Mouse (Mus musculus) limb, embryonic 14.5 days (tissue): Measurements from ENCODE around the gene Gm5134. TPM values are rescaled to one million over a fixed set of nuclear protein-coding genes. Genes with fewer than 3 reads are reported as not detected.

Source experiments
- ATAC-seq: fragments of 200-750 bp; cut with Nextera tagmentation; 2 replicates; pipeline ENCODE4 v1.8.0; 2017; ENCODE audit warnings: low read depth, moderate number of reproducible peaks, moderate TSS enrichment; ENCODE audit not compliant: low FRiP score
- DNase-seq: peaks from one replicate; pipeline ENCODE4 v3.0.0-alpha.2; 2015; ENCODE audit warnings: low spot score
- H3K27ac ChIP-seq: fragments of 300-500 bp; sonication (generic); replicated peaks from 2 replicates; pipeline ENCODE4 v1.5.1; 2014; ENCODE audit warnings: low read depth, mild to moderate bottlenecking, low read length, moderate library complexity, mixed read lengths
- H3K27me3 ChIP-seq: fragments of 300-500 bp; sonication (generic); 2 replicates; pipeline ENCODE4 v1.6.1; 2014; ENCODE audit warnings: low read length, mixed read lengths; ENCODE audit not compliant: control insufficient read depth, insufficient read depth
- H3K36me3 ChIP-seq: fragments of 300-500 bp; sonication (generic); 2 replicates; pipeline ENCODE4 v1.6.1; 2014; ENCODE audit warnings: mild to moderate bottlenecking, low read length, moderate library complexity, mixed read lengths; ENCODE audit not compliant: control insufficient read depth, insufficient read depth
- H3K4me1 ChIP-seq: fragments of 300-500 bp; sonication (generic); 2 replicates; pipeline ENCODE4 v1.6.1; 2014; ENCODE audit warnings: antibody characterized with exemption, low read length, mixed read lengths; ENCODE audit not compliant: control insufficient read depth, insufficient read depth
- H3K4me2 ChIP-seq: fragments of 300-500 bp; sonication (generic); replicated peaks from 2 replicates; pipeline ENCODE4 v1.6.1; 2014; ENCODE audit warnings: low read depth, mild to moderate bottlenecking, low read length, moderate library complexity; ENCODE audit not compliant: severe bottlenecking
- H3K4me3 ChIP-seq: fragments of 300-500 bp; sonication (generic); replicated peaks from 2 replicates; pipeline ENCODE4 v1.5.1; 2014; ENCODE audit warnings: low read length
- H3K9ac ChIP-seq: fragments of 300-500 bp; sonication (generic); 2 replicates; pipeline ENCODE4 v1.6.1; 2014; ENCODE audit warnings: mild to moderate bottlenecking, low read depth, low read length, moderate library complexity; ENCODE audit not compliant: severe bottlenecking
- H3K9me3 ChIP-seq: fragments of 300-500 bp; sonication (generic); 2 replicates; pipeline ENCODE4 v1.6.1; 2016; ENCODE audit warnings: low read length; ENCODE audit not compliant: control insufficient read depth
- POLR2A ChIP-seq: fragments of 200-500 bp; IDR thresholded peaks from 2 replicates; pipeline ENCODE4 v1.8.0; 2012; ENCODE audit warnings: inconsistent platforms, mild to moderate bottlenecking, moderate library complexity, borderline replicate concordance; ENCODE audit not compliant: insufficient read depth, insufficient read length; ENCODE audit errors: extremely low read depth
- WGBS: fragments of 180-500 bp; shearing (Covaris S2); extraction: QIAGEN DNeasy Blood & Tissue Kit; methylation state at CpG from one replicate; pipeline ENCODE4 v1.1.7; 2014; 5-methylcytosine and 5-hydroxymethylcytosine counted together
- polyA plus RNA-seq, 2 experiments: library from polyadenylated mRNA; depleted of rRNA in 1 of 2; stranded (reverse) in 1 of 2; unstranded in 1 of 2; fragments of >200 nt; fragmentation: Nextera tagmentation in 1 of 2; extraction: Ambion mirVana in 1 of 2; gene quantifications; 2 replicates each; pipeline versions ENCODE4 v1.2.1 to v1.2.3; 2012 to 2014

Gm5134 gene
- polyA plus RNA-seq, 2 experiments: 0.04 to 0.10 TPM

GRCm38 (mm10) chr10:76030496-76030895 is 76.2 kb downstream of the Gm5134 start:
- peaks cover 6% of the 10 kb centered on the region; the same call in 1 of the 2 replicates for H3K4me1 ChIP-seq
- WGBS: 62% methylated on average over 5 of the region's 5 CpGs
- no peaks in the 10 kb centered on the region for H3K9me3 ChIP-seq
- no peak overlapping the region for H3K4me2 ChIP-seq
- H3K9ac ChIP-seq: no peak overlapping the region
- no peak for ATAC-seq
- no peak for DNase-seq
- H3K27ac ChIP-seq: no peak overlapping the region
- no peaks in the 10 kb centered on the region for H3K27me3 ChIP-seq
- no peak overlapping the region for H3K4me3 ChIP-seq
- H3K36me3 ChIP-seq: peaks cover 1% of the 10 kb centered on the region; the same call in 1 of the 2 replicates
- no peak for TF ChIP-seq POLR2A

- peak overlapping the region; percentile 86 for H3K4me3 ChIP-seq
- peaks cover 6% of the 10 kb centered on the region; the same call in 1 of the 2 replicates for H3K4me1 ChIP-seq
- peaks cover 5% of the 10 kb centered on the region; the same call in 1 of the 2 replicates for H3K36me3 ChIP-seq
- H3K9ac ChIP-seq: peak overlapping the region; percentile 93
- peak overlapping the region; percentile 71; the same call in 1 of the 2 replicates for H3K27ac ChIP-seq
- H3K9me3 ChIP-seq: no peaks in the 10 kb centered on the region
- peak overlapping the region; percentile 82 for H3K4me2 ChIP-seq
- 50% methylated on average over 14 of the region's 14 CpGs for WGBS
- no peak for TF ChIP-seq POLR2A
- ATAC-seq: peak; percentile 41; the same call in 1 of the 2 replicates
- DNase-seq: peak; percentile 31
- no peaks in the 10 kb centered on the region for H3K27me3 ChIP-seq
Observed at GRCm38 (mm10) chr10:76031511-76032401, 77.4 kb downstream of the Gm5134 start.

- Histone ChIP-seq H3K4me3 (peak within 1 kb of the TSS; percentile 86), H3K4me1 (peaks cover 6% of the 10 kb centered on the region; the same call in 1 of the 2 replicates), H3K9ac (peak within 1 kb of the TSS; percentile 93), H3K27ac (peak within 1 kb of the TSS; percentile 71), H3K9me3 (no peaks in the 10 kb centered on the region), H3K4me2 (peak within 1 kb of the TSS; percentile 82), H3K36me3 (peaks cover 13% of the 10 kb centered on the region), H3K27me3 (no peaks in the 10 kb centered on the region)
- under 1% methylated on average over 34 of the region's 58 CpGs for WGBS
- DNase-seq (peak; percentile 96), ATAC-seq (peak; percentile 98)
- peak; percentile 71; the same call in 1 of the 2 replicates for TF ChIP-seq POLR2A
Observed at GRCm38 (mm10) chr10:76032402-76033118, 78.2 kb downstream of the Gm5134 start, which contains the start of gene Zfp280b. TSS of gene Zfp280b (plus strand) at chr10:76032650.

- peak overlapping the region; percentile 93 for H3K9ac ChIP-seq
- WGBS: 13% methylated on average over 7 of the region's 7 CpGs
- ATAC-seq (no peak), DNase-seq (peak; percentile 25)
- TF ChIP-seq POLR2A: no peak
- no peak overlapping the region; the same call in 1 of the 2 replicates for H3K27ac ChIP-seq
- peak overlapping the region; percentile 82 for H3K4me2 ChIP-seq
- peaks cover 6% of the 10 kb centered on the region; the same call in 1 of the 2 replicates for H3K4me1 ChIP-seq
- peaks cover 18% of the 10 kb centered on the region for H3K36me3 ChIP-seq
- no peaks in the 10 kb centered on the region for H3K27me3 ChIP-seq
- peak overlapping the region; percentile 86 for H3K4me3 ChIP-seq
- H3K9me3 ChIP-seq: no peaks in the 10 kb centered on the region
Observed at GRCm38 (mm10) chr10:76033119-76033455, 78.8 kb downstream of the Gm5134 start.

- Histone ChIP-seq H3K9ac (no peak overlapping the region), H3K27ac (no peak overlapping the region), H3K27me3 (no peaks in the 10 kb centered on the region), H3K4me3 (no peak overlapping the region), H3K4me1 (peaks cover 6% of the 10 kb centered on the region; the same call in 1 of the 2 replicates), H3K9me3 (no peaks in the 10 kb centered on the region), H3K4me2 (no peak overlapping the region), H3K36me3 (peaks cover 28% of the 10 kb centered on the region)
- 99% methylated on average over 8 of the region's 8 CpGs for WGBS
- DNase-seq: no peak
- ATAC-seq: no peak
- no peak for TF ChIP-seq POLR2A
Observed at GRCm38 (mm10) chr10:76034001-76034600, 79.8 kb downstream of the Gm5134 start.
